Mouse (Mus musculus) liver, postnatal 0 days (tissue): Measurements from ENCODE around the gene Hcfc2. TPM values are rescaled to one million over a fixed set of nuclear protein-coding genes. Genes with fewer than 3 reads are reported as not detected.

ENCODE experiments used
- ATAC-seq: fragments of 200-750 bp; cut with Nextera tagmentation; 2 replicates; pipeline ENCODE4 v1.8.0; 2017; ENCODE audit warnings: mild to moderate bottlenecking, moderate library complexity
- DNase-seq: peaks from one replicate; pipeline ENCODE4 v3.0.0-alpha.2; 2016
- H3K27ac ChIP-seq: fragments of 300-500 bp; sonication (generic); 2 replicates; pipeline ENCODE4 v1.5.1; 2014; ENCODE audit warnings: antibody characterized with exemption, moderate library complexity, mild to moderate bottlenecking, low read depth
- H3K27me3 ChIP-seq: fragments of 300-500 bp; sonication (generic); 2 replicates; pipeline ENCODE4 v1.6.1; 2014; ENCODE audit warnings: low read length, control low read depth, mixed read lengths; ENCODE audit not compliant: insufficient read depth
- H3K36me3 ChIP-seq: fragments of 300-500 bp; sonication (generic); replicated peaks from 2 replicates; pipeline ENCODE4 v1.6.1; 2014; ENCODE audit warnings: mild to moderate bottlenecking, control low read depth, low read length, moderate library complexity, mixed read lengths; ENCODE audit not compliant: insufficient read depth
- H3K4me1 ChIP-seq: fragments of 300-500 bp; sonication (generic); 2 replicates; pipeline ENCODE4 v1.6.1; 2014; ENCODE audit warnings: antibody characterized with exemption, mild to moderate bottlenecking, control low read depth; ENCODE audit not compliant: insufficient read depth
- H3K4me2 ChIP-seq: fragments of 300-500 bp; sonication (generic); 2 replicates; pipeline ENCODE4 v1.6.1; 2014; ENCODE audit warnings: low read depth, mild to moderate bottlenecking, low read length, moderate library complexity, mixed read lengths
- H3K4me3 ChIP-seq: fragments of 300-500 bp; sonication (generic); 2 replicates; pipeline ENCODE4 v1.5.1; 2014; ENCODE audit warnings: low read depth, low read length
- H3K9ac ChIP-seq: fragments of 300-500 bp; sonication (generic); replicated peaks from 2 replicates; pipeline ENCODE4 v1.6.1; 2014; ENCODE audit warnings: mild to moderate bottlenecking, moderate library complexity
- H3K9me3 ChIP-seq: fragments of 300-500 bp; sonication (generic); 2 replicates; pipeline ENCODE4 v1.6.1; 2016; ENCODE audit warnings: mild to moderate bottlenecking, control low read depth, low read length, mixed read lengths
- CTCF ChIP-seq: sonication (generic); IDR thresholded peaks from 2 replicates; pipeline ENCODE4 v1.5.1; 2016; ENCODE audit warnings: antibody characterized with exemption, low read depth
- EP300 ChIP-seq: IDR thresholded peaks from 2 replicates; pipeline ENCODE4 v1.6.1; 2016; ENCODE audit warnings: antibody characterized with exemption, low read depth, mild to moderate bottlenecking
- WGBS: fragments of 180-500 bp; shearing (Covaris S2); extraction: QIAGEN DNeasy Blood & Tissue Kit; methylation state at CpG from one replicate; pipeline ENCODE4 v1.1.7; 2014; ENCODE audit not compliant: insufficient replicate concordance; 5-methylcytosine and 5-hydroxymethylcytosine counted together
- polyA plus RNA-seq: library from polyadenylated mRNA; unstranded; fragments of >200 nt; fragmentation: Nextera tagmentation; extraction: Ambion mirVana; gene quantifications from 2 replicates; pipeline ENCODE4 v1.2.1, GENCODE M21; 2015

Hcfc2 gene
- polyA plus RNA-seq, 1 experiment from 2014 or later, result 11.9 TPM

DNA sequence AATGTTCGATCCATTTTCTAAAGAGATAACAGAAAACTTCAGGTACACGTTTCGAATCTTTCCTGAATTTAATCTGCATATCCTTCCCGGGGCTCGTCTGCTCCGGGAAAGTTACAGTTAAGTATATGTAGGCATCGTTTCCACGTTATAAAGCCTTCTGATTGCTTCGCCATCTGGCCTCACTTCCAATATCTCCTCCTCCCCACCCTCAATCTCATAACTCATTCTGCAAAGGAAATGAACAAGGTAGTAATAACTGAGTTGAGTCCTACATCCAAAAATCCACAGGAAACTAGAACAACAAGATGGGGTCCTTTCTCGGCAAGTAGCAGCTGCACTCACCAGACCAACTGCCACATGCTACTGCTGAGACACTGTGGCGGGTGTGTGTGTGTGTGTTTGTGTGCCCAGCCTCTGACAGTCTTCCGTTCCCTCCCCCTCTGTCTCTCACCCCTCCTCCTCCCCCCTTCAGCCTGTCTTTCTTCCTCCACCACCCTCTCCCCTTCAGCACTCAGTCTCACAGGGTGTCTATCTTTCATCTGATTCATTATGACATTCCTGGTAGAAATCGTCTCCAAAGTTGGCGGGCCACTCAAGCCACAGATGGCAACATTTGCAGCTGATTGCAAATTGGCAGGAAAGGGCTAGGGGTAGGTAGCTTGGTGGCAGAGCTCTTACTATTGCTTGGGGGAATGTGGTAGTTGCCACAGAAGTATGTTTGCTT, 33.5 kb upstream of the Hcfc2 start:
- Histone ChIP-seq H3K9ac (no peak overlapping the region), H3K27me3 (no peaks in the 10 kb centered on the region), H3K4me3 (no peak overlapping the region), H3K4me2 (no peak overlapping the region), H3K4me1 (0 out of 2 replicates have a peak, but pooled peaks cover 4% of the 10 kb centered on the region), H3K9me3 (no peaks in the 10 kb centered on the region), H3K36me3 (no peaks in the 10 kb centered on the region), H3K27ac (no peak overlapping the region)
- no peak for ATAC-seq
- no peak for TF ChIP-seq EP300
- no peak for TF ChIP-seq CTCF
- 62% methylated on average over 14 of the region's 14 CpGs for WGBS
- no peak for DNase-seq

DNA sequence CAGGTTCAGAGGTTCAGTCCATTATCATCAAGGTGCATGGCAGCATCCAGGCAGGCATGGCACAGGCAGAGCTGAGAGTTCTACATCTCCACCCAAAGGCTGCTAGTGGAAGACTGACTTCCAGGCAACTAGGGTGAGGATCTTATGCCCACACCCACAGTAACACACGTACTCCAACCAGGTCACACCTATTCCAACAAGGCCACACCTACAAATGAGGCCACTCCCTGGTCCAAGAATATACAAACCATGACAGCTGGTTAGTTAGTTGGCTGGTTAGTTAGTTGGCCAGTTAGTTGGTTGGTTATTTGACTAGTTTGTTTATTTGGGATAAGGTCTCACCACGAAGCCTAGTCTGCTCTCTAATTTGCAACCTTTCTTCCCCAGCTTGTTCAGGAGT, 32.7 kb upstream of the Hcfc2 start:
- H3K27me3 ChIP-seq, result no peaks in the 10 kb centered on the region
- TF ChIP-seq EP300 (no peak), CTCF (no peak)
- no peak overlapping the region for H3K27ac ChIP-seq
- no peak for ATAC-seq
- no peak overlapping the region for H3K9ac ChIP-seq
- H3K9me3 ChIP-seq, result no peaks in the 10 kb centered on the region
- H3K4me1 ChIP-seq, result 0 out of 2 replicates have a peak, but pooled peaks cover 4% of the 10 kb centered on the region
- H3K36me3 ChIP-seq, result no peaks in the 10 kb centered on the region
- H3K4me2 ChIP-seq, result no peak overlapping the region
- H3K4me3 ChIP-seq, result no peak overlapping the region
- DNase-seq, result no peak
- 86% methylated on average over 2 of the region's 2 CpGs for WGBS

DNA sequence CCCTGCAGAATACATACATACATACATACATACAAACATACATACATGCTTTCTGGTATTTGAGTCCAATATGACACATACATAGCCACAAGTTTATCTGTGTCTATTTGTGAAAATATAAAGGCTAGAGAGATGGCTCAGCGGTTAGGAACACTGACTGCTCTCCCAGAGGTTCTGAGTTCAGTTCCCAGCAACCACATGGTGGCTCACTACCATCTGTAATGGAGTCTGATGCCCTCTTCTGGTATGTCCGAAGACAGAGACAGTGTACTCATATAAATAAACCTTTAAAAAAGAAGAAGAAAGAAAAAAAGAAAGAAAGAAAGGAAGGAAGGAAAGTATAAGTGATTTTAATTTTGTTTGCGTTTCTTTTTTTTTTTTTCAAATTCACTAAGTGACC, 30.0 kb upstream of the Hcfc2 start:
- Histone ChIP-seq H3K4me3 (no peak overlapping the region), H3K9me3 (no peaks in the 10 kb centered on the region), H3K27me3 (no peaks in the 10 kb centered on the region), H3K36me3 (no peaks in the 10 kb centered on the region), H3K27ac (no peak overlapping the region), H3K9ac (no peak overlapping the region), H3K4me1 (0 out of 2 replicates have a peak, but pooled peaks cover 4% of the 10 kb centered on the region), H3K4me2 (0 out of 2 replicates have a peak overlapping the region, but pooled peaks have one; percentile 51)
- DNase-seq (no peak), ATAC-seq (no peak)
- WGBS, result 60% methylated on average over 3 of the region's 3 CpGs
- TF ChIP-seq CTCF, result no peak
- TF ChIP-seq EP300, result no peak

- Histone ChIP-seq H3K36me3 (no peaks in the 10 kb centered on the region), H3K9ac (0 out of 2 replicates have a peak overlapping the region, but pooled peaks have one; percentile 23), H3K4me2 (peak overlapping the region; percentile 51), H3K9me3 (no peaks in the 10 kb centered on the region), H3K4me1 (0 out of 2 replicates have a peak, but pooled peaks cover 4% of the 10 kb centered on the region), H3K4me3 (no peak overlapping the region), H3K27me3 (no peaks in the 10 kb centered on the region), H3K27ac (no peak overlapping the region)
- ATAC-seq (peak; percentile 90), DNase-seq (peak; percentile 84)
- TF ChIP-seq EP300, result no peak
- TF ChIP-seq CTCF, result peak; percentile 94
- 15% methylated on average over 22 of the region's 22 CpGs for WGBS
Measured at GRCm38 (mm10) chr10:82666436-82667234, 29.3 kb upstream of the Hcfc2 start.

GRCm38 (mm10) chr10:82670205-82670604, 25.8 kb upstream of the Hcfc2 start:
- Histone ChIP-seq H3K4me1 (0 out of 2 replicates have a peak, but pooled peaks cover 4% of the 10 kb centered on the region), H3K27ac (no peak overlapping the region), H3K36me3 (no peaks in the 10 kb centered on the region), H3K4me2 (no peak overlapping the region), H3K9me3 (no peaks in the 10 kb centered on the region), H3K9ac (no peak overlapping the region), H3K4me3 (no peak overlapping the region), H3K27me3 (no peaks in the 10 kb centered on the region)
- no peak for ATAC-seq
- TF ChIP-seq CTCF (no peak), EP300 (no peak)
- no peak for DNase-seq
- 44% methylated on average over 6 of the region's 6 CpGs for WGBS

- ATAC-seq (no peak), DNase-seq (no peak)
- Histone ChIP-seq H3K4me3 (no peak overlapping the region), H3K36me3 (no peaks in the 10 kb centered on the region), H3K27me3 (no peaks in the 10 kb centered on the region), H3K4me2 (no peak overlapping the region), H3K9me3 (no peaks in the 10 kb centered on the region), H3K27ac (no peak overlapping the region), H3K4me1 (no peaks in the 10 kb centered on the region), H3K9ac (no peak overlapping the region)
- WGBS, result 68% methylated on average over 6 of the region's 6 CpGs
- TF ChIP-seq CTCF, result no peak
- TF ChIP-seq EP300, result no peak
Measured at GRCm38 (mm10) chr10:82676949-82677348, 19.0 kb upstream of the Hcfc2 start.
